Mouse (Mus musculus) bone marrow, adult 2 months (tissue): ENCODE data around the gene Notum.

Source experiments
- CTCF ChIP-seq: fragments of 200-500 bp; IDR thresholded peaks from 2 replicates; pipeline ENCODE4 v1.5.1; 2011; ENCODE audit warnings: low read length, control low read depth; ENCODE audit not compliant: control insufficient read depth, insufficient read depth
- POLR2A ChIP-seq: fragments of 200-500 bp; IDR thresholded peaks from 2 replicates; pipeline ENCODE4 v1.6.1; 2011; ENCODE audit warnings: low read depth, mild to moderate bottlenecking, control low read depth, low read length, borderline replicate concordance; ENCODE audit not compliant: control insufficient read depth

GRCm38 (mm10) chr11:120613976-120614375 is 47.0 kb downstream of the Notum start:
- TF ChIP-seq CTCF: no peak
- TF ChIP-seq POLR2A: no peak
